Mouse (Mus musculus): ENCODE data around the gene Ascc2.
"Not testable (repeated sequence)": the region's sequence is repeated elsewhere in the genome, so short reads cannot be mapped to it uniquely, and the experiment has no call there.

Gene Ascc2

GRCm38 (mm10) chr11:4634395-4634794 is 3.2 kb upstream of the Ascc2 start:
- no peak for DNase-seq

GRCm38 (mm10) chr11:4636782-4637342 is 685 bp upstream of the Ascc2 start:
- DNase-seq, result no peak

- no peak for DNase-seq
These were observed 714 bp downstream of the Ascc2 start for GRCm38 (mm10) chr11:4638261-4638660.

- DNase-seq, result no peak
These were observed 3.6 kb downstream of the Ascc2 start for GRCm38 (mm10) chr11:4641185-4641584.

GRCm38 (mm10) chr11:4643722-4644121 is 6.2 kb downstream of the Ascc2 start:
- no peak for DNase-seq

GRCm38 (mm10) chr11:4645180-4645579 is 7.6 kb downstream of the Ascc2 start:
- DNase-seq, result not testable (repeated sequence)

GRCm38 (mm10) chr11:4646409-4646808 is 8.9 kb downstream of the Ascc2 start:
- no peak for DNase-seq

- no peak for DNase-seq
These were observed 22.3 kb downstream of the Ascc2 start for GRCm38 (mm10) chr11:4659818-4660217.

GRCm38 (mm10) chr11:4660309-4661025 is 22.9 kb downstream of the Ascc2 start:
- peak; percentile 56 to 67 for DNase-seq

GRCm38 (mm10) chr11:4661324-4661723 is 23.8 kb downstream of the Ascc2 start:
- DNase-seq, result no peak

- DNase-seq, result peak; percentile 75 to 78
These were observed 24.4 kb downstream of the Ascc2 start for GRCm38 (mm10) chr11:4661871-4662495.

GRCm38 (mm10) chr11:4662496-4662878 is 24.9 kb downstream of the Ascc2 start:
- no peak for DNase-seq

- no peak for DNase-seq
These were observed 34.2 kb downstream of the Ascc2 start for GRCm38 (mm10) chr11:4671736-4672135.

- peak in 1 of 2 experiments; percentile 32 for DNase-seq
These were observed 37.0 kb downstream of the Ascc2 start for GRCm38 (mm10) chr11:4674593-4674992.

- no peak for DNase-seq
These were observed 37.6 kb downstream of the Ascc2 start for GRCm38 (mm10) chr11:4675126-4675562.

GRCm38 (mm10) chr11:4675693-4676092 is 38.1 kb downstream of the Ascc2 start:
- no peak for DNase-seq

GRCm38 (mm10) chr11:4677250-4677872 is 39.8 kb downstream of the Ascc2 start:
- DNase-seq, result no peak

- DNase-seq, result peak; percentile 57 to 62
These were observed 41.3 kb downstream of the Ascc2 start for GRCm38 (mm10) chr11:4678700-4679440.

- DNase-seq, result no peak
These were observed 41.9 kb downstream of the Ascc2 start for GRCm38 (mm10) chr11:4679441-4679832.

GRCm38 (mm10) chr11:4680126-4680525 is 42.6 kb downstream of the Ascc2 start:
- no peak for DNase-seq

GRCm38 (mm10) chr11:4683516-4683915 is 46.0 kb downstream of the Ascc2 start:
- DNase-seq, result no peak

GRCm38 (mm10) chr11:4684186-4684585 is 46.6 kb downstream of the Ascc2 start:
- DNase-seq, result no peak

- DNase-seq, result no peak
These were observed 47.5 kb downstream of the Ascc2 start for GRCm38 (mm10) chr11:4685071-4685470.
